Mouse (Mus musculus) stomach, embryonic 16.5 days (tissue): ENCODE results near the gene Nfasc. TPM values are rescaled to one million over a fixed set of nuclear protein-coding genes. Genes with fewer than 3 reads are reported as not detected.

Source experiments
- ATAC-seq: fragments of 200-750 bp; cut with Nextera tagmentation; 2 replicates; pipeline ENCODE4 v1.8.0; 2017; ENCODE audit warnings: moderate number of reproducible peaks, moderate TSS enrichment; ENCODE audit not compliant: insufficient read depth, low FRiP score
- H3K27ac ChIP-seq: fragments of 300-500 bp; sonication (generic); 2 replicates; pipeline ENCODE4 v1.5.1; 2014; ENCODE audit warnings: low read length
- H3K27me3 ChIP-seq: fragments of 300-500 bp; sonication (generic); 2 replicates; pipeline ENCODE4 v1.6.1; 2014; ENCODE audit warnings: low read length, control low read depth, mixed read lengths; ENCODE audit not compliant: control insufficient read depth, insufficient read depth
- H3K36me3 ChIP-seq: fragments of 300-500 bp; sonication (generic); 2 replicates; pipeline ENCODE4 v1.6.1; 2014; ENCODE audit warnings: low read length; ENCODE audit not compliant: control insufficient read depth, insufficient read depth
- H3K4me1 ChIP-seq: fragments of 300-500 bp; sonication (generic); 2 replicates; pipeline ENCODE4 v1.6.1; 2014; ENCODE audit warnings: low read length, control low read depth, mixed read lengths; ENCODE audit not compliant: control insufficient read depth, insufficient read depth
- H3K4me2 ChIP-seq: fragments of 300-500 bp; sonication (generic); 2 replicates; pipeline ENCODE4 v1.6.1; 2014; ENCODE audit warnings: low read depth, low read length, mixed read lengths
- H3K4me3 ChIP-seq: fragments of 300-500 bp; sonication (generic); replicated peaks from 2 replicates; pipeline ENCODE4 v1.5.1; 2014; ENCODE audit warnings: mild to moderate bottlenecking, low read length
- H3K9ac ChIP-seq: fragments of 300-500 bp; sonication (generic); 2 replicates; pipeline ENCODE4 v1.6.1; 2014; ENCODE audit warnings: low read length
- H3K9me3 ChIP-seq: fragments of 300-500 bp; sonication (generic); replicated peaks from 2 replicates; pipeline ENCODE4 v1.6.1; 2016; ENCODE audit warnings: low read length, control low read depth; ENCODE audit not compliant: control insufficient read depth
- WGBS: fragments of 180-500 bp; shearing (Covaris S2); extraction: QIAGEN DNeasy Blood & Tissue Kit; methylation state at CpG from one replicate; pipeline ENCODE4 v1.1.7; 2014; 5-methylcytosine and 5-hydroxymethylcytosine counted together
- polyA plus RNA-seq: library from polyadenylated mRNA; unstranded; fragments of >200 nt; fragmentation: Nextera tagmentation; extraction: Ambion mirVana; gene quantifications from 2 replicates; pipeline ENCODE4 v1.2.1, GENCODE M21; 2015

The Nfasc gene
- 2.3 and 2.4 TPM in 2 replicates for polyA plus RNA-seq

DNA sequence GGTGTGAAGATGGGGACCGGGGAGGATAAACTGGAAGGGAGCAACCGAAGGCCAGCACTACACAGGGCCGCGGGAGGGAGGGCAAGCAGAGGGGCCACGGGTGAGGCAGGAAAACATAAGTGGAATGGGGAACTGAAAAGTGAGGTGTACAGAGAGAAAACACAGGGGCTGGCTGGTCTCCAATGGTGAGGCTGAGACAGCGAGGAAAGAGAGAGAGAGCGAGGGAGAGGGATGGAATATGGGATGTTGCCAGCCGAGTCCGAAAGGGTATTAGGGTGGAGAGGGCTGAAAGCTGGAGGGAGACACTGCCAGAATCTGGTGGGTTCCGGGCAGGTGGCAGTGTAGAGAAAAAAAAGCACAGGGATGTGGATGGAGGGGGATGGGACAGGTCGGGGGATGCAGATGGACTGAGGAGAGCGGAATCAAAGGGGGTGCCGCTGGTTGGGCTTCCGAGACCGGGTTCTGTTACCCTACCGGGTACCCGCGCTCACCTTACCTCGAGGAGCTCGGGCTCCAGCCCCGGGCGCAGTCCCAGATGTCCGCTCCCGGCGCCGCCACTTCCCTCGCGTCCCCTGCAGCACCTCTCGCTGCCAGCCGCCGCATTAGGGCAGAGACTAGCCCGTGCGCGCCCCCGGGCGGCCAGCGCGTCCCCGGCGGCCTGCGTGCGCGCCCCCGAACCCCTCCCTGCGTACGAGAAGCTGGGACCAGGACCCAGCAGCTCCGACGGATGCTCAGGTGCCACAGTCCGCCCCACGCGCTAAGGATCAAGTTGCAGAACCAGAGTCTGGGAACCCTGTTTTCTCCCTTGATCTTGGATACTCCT, at the start of gene Nfasc:
Nfasc (minus strand) TSS at position 623 of the 823 bp plus-strand sequence.
- Histone ChIP-seq H3K4me2 (peak within 1 kb of the TSS; percentile 55), H3K9me3 (no peaks in the 10 kb centered on the region), H3K4me1 (no peaks in the 10 kb centered on the region), H3K36me3 (no peaks in the 10 kb centered on the region), H3K27ac (no peak within 1 kb of the TSS), H3K4me3 (peak within 1 kb of the TSS; percentile 37), H3K9ac (peak within 1 kb of the TSS; percentile 27), H3K27me3 (peaks cover 28% of the 10 kb centered on the region)
- ATAC-seq = peak; percentile 58; the same call in 1 of the 2 replicates
- WGBS = 5% methylated on average over 51 of the region's 51 CpGs

DNA sequence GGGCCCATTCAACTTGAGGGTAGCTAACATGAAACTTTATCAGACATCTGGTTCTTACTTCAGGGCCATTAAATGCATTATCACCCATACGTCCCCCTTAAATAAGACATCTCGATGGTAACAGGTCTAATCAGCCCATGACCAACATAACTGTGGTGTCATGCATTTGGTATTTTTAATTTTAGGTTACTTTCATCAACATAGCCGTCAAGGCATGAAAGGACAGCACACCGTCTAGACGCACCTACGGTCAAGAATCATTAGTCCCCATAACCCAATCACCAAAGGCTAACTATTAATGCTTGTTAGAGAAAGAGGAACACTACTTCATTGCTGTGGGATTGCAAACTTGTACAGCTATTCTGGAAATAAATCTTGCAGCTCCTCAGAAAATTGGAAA, 49.5 kb upstream of the Nfasc start:
- no peak for ATAC-seq
- H3K27me3 ChIP-seq = no peaks in the 10 kb centered on the region
- H3K9ac ChIP-seq = no peak overlapping the region
- no peak overlapping the region for H3K4me3 ChIP-seq
- no peaks in the 10 kb centered on the region for H3K4me1 ChIP-seq
- no peaks in the 10 kb centered on the region for H3K9me3 ChIP-seq
- no peak overlapping the region for H3K4me2 ChIP-seq
- WGBS = 83% methylated on average over 6 of the region's 6 CpGs
- no peak overlapping the region for H3K27ac ChIP-seq
- no peaks in the 10 kb centered on the region for H3K36me3 ChIP-seq

- Histone ChIP-seq H3K4me2 (no peak overlapping the region), H3K9ac (no peak overlapping the region), H3K9me3 (no peaks in the 10 kb centered on the region), H3K36me3 (no peaks in the 10 kb centered on the region), H3K27me3 (no peaks in the 10 kb centered on the region), H3K4me3 (no peak overlapping the region), H3K4me1 (no peaks in the 10 kb centered on the region), H3K27ac (no peak overlapping the region)
- 74% methylated on average over 5 of the region's 5 CpGs for WGBS
- no peak for ATAC-seq
Measured at GRCm38 (mm10) chr1:132786866-132787265, 45.3 kb upstream of the Nfasc start.

GRCm38 (mm10) chr1:132781607-132782445, 40.2 kb upstream of the Nfasc start:
- no peaks in the 10 kb centered on the region for H3K36me3 ChIP-seq

GRCm38 (mm10) chr1:132780961-132781360, 39.4 kb upstream of the Nfasc start:
- ATAC-seq = no peak
- no peak overlapping the region for H3K4me3 ChIP-seq
- H3K27ac ChIP-seq = no peak overlapping the region
- H3K4me1 ChIP-seq = no peaks in the 10 kb centered on the region
- no peaks in the 10 kb centered on the region for H3K9me3 ChIP-seq
- no peaks in the 10 kb centered on the region for H3K36me3 ChIP-seq
- WGBS = 75% methylated on average over 5 of the region's 5 CpGs
- no peaks in the 10 kb centered on the region for H3K27me3 ChIP-seq
- H3K9ac ChIP-seq = no peak overlapping the region
- H3K4me2 ChIP-seq = no peak overlapping the region

More at GRCm38 (mm10) chr1:132781607-132782445, 40.2 kb upstream of the Nfasc start:
- Histone ChIP-seq H3K9ac (no peak overlapping the region), H3K9me3 (no peaks in the 10 kb centered on the region), H3K27me3 (no peaks in the 10 kb centered on the region), H3K27ac (no peak overlapping the region), H3K4me2 (no peak overlapping the region), H3K4me1 (no peaks in the 10 kb centered on the region), H3K4me3 (no peak overlapping the region)
- no peak for ATAC-seq
- WGBS = 72% methylated on average over 13 of the region's 13 CpGs

DNA sequence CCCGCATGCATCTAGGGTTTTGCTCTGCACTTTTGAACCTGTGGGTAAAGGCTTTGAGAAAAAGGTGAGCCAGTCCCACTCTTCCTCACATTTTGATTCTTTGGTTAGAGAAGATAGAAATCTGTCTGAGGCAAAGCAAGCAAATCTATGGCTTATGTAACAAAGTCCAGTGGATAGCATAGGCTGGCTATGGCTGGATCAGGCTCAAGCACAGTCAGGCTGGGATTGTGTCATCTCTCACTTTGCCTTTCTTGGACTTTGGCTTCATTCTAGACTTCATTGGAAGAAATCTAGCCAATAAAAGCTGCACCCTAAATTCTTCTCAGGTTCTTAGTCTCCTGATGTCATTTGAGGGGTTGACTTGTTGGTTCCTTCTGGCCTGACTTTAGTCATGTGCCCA, 38.7 kb upstream of the Nfasc start:
- 80% methylated on average over 1 of the region's 1 CpGs for WGBS
- ATAC-seq = no peak
- H3K9me3 ChIP-seq = no peaks in the 10 kb centered on the region
- H3K9ac ChIP-seq = no peak overlapping the region
- H3K27ac ChIP-seq = no peak overlapping the region
- no peaks in the 10 kb centered on the region for H3K27me3 ChIP-seq
- H3K4me2 ChIP-seq = no peak overlapping the region
- H3K4me1 ChIP-seq = no peaks in the 10 kb centered on the region
- H3K4me3 ChIP-seq = no peak overlapping the region
- no peaks in the 10 kb centered on the region for H3K36me3 ChIP-seq

- H3K9ac ChIP-seq = no peak overlapping the region
- no peak overlapping the region for H3K4me2 ChIP-seq
- no peak overlapping the region for H3K27ac ChIP-seq
- no peaks in the 10 kb centered on the region for H3K4me1 ChIP-seq
- H3K27me3 ChIP-seq = no peaks in the 10 kb centered on the region
- H3K4me3 ChIP-seq = no peak overlapping the region
- 74% methylated on average over 6 of the region's 6 CpGs for WGBS
- ATAC-seq = no peak
- no peaks in the 10 kb centered on the region for H3K9me3 ChIP-seq
- no peaks in the 10 kb centered on the region for H3K36me3 ChIP-seq
Measured at GRCm38 (mm10) chr1:132774959-132775358, 33.4 kb upstream of the Nfasc start.

GRCm38 (mm10) chr1:132771377-132771776, 29.8 kb upstream of the Nfasc start:
- 18% methylated on average over 5 of the region's 5 CpGs for WGBS

DNA sequence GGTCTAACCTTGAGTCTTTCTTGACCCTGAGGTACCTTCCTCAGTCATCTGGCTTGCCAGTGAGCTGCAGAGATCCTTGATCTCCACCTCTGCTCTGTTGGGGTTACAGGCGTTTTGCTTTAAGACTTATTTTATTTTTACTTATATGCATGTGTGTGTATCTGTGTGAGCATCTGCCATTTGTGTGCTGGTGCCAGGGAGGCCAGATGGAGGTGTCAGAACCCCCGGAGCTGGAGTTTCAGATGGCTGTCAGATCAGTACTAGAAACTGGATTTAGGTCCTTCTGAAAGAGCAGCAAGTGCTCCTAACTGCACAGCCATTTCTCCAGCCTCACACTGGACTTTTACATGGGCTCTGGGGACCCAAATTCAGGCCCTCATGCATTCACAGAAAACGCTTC, 28.0 kb upstream of the Nfasc start:
- Histone ChIP-seq H3K9me3 (no peaks in the 10 kb centered on the region), H3K4me1 (peaks cover 6% of the 10 kb centered on the region), H3K27me3 (peaks cover 5% of the 10 kb centered on the region; the same call in 1 of the 2 replicates), H3K9ac (no peak overlapping the region), H3K27ac (no peak overlapping the region), H3K4me2 (no peak overlapping the region), H3K36me3 (no peaks in the 10 kb centered on the region), H3K4me3 (no peak overlapping the region)
- ATAC-seq = no peak
- 64% methylated on average over 3 of the region's 3 CpGs for WGBS

More at GRCm38 (mm10) chr1:132771377-132771776, 29.8 kb upstream of the Nfasc start:
- H3K4me2 ChIP-seq = no peak overlapping the region
- H3K27ac ChIP-seq = no peak overlapping the region
- H3K4me3 ChIP-seq = no peak overlapping the region
- no peaks in the 10 kb centered on the region for H3K36me3 ChIP-seq
- peaks cover 5% of the 10 kb centered on the region; the same call in 1 of the 2 replicates for H3K27me3 ChIP-seq
- H3K9me3 ChIP-seq = no peaks in the 10 kb centered on the region
- peaks cover 2% of the 10 kb centered on the region for H3K4me1 ChIP-seq
- no peak overlapping the region for H3K9ac ChIP-seq
- no peak for ATAC-seq
